Mouse (Mus musculus) ES-E14 (cell line): ENCODE data around the gene Golph3.

Experiments
- CHD2 ChIP-seq: IDR thresholded peaks from 2 replicates; pipeline ENCODE4 v1.6.1; 2014; ENCODE audit warnings: mild to moderate bottlenecking, low read depth, low read length, inconsistent platforms
- HCFC1 ChIP-seq: IDR thresholded peaks from 2 replicates; pipeline ENCODE4 v1.6.1; 2012; ENCODE audit warnings: low read length, inconsistent platforms, borderline replicate concordance; ENCODE audit not compliant: insufficient read depth
- ZNF384 ChIP-seq: IDR thresholded peaks from 2 replicates; pipeline ENCODE4 v1.6.1; 2012; ENCODE audit warnings: low read depth, low read length, inconsistent platforms

- TF ChIP-seq HCFC1 (no peak), CHD2 (no peak), ZNF384 (no peak)
Observed at GRCm38 (mm10) chr15:12284794-12285534, 36.3 kb upstream of the Golph3 start.
